Mouse (Mus musculus): ENCODE measurements around the gene Cpxm2.

Cpxm2 gene

GRCm38 (mm10) chr7:132026671-132027070, 127.9 kb downstream of the Cpxm2 start:
- DNase-seq (ENCODE audit: low spot score): no peak

GRCm38 (mm10) chr7:132025591-132025990, 128.9 kb downstream of the Cpxm2 start:
- no peak for DNase-seq (ENCODE audit: low spot score)

GRCm38 (mm10) chr7:132015933-132016332, 138.6 kb downstream of the Cpxm2 start:
- no peak for DNase-seq (ENCODE audit: low spot score)

GRCm38 (mm10) chr7:132015193-132015592, 139.3 kb downstream of the Cpxm2 start:
- DNase-seq (ENCODE audit: low spot score): no peak

GRCm38 (mm10) chr7:132013970-132014369, 140.6 kb downstream of the Cpxm2 start:
- DNase-seq (ENCODE audit: low spot score): no peak

GRCm38 (mm10) chr7:132012969-132013679, 141.4 kb downstream of the Cpxm2 start:
- DNase-seq (ENCODE audit: low spot score): peak; percentile 43

GRCm38 (mm10) chr7:132009002-132009401, 145.5 kb downstream of the Cpxm2 start:
- DNase-seq (ENCODE audit: low spot score): no peak

- DNase-seq (ENCODE audit: low spot score): no peak
Measured at GRCm38 (mm10) chr7:132005996-132006696, 148.4 kb downstream of the Cpxm2 start.

- DNase-seq (ENCODE audit: low spot score): no peak
Measured at GRCm38 (mm10) chr7:131992873-131993272, 161.7 kb downstream of the Cpxm2 start.

GRCm38 (mm10) chr7:131992226-131992625, 162.3 kb downstream of the Cpxm2 start:
- DNase-seq (ENCODE audit: low spot score): no peak

GRCm38 (mm10) chr7:131989056-131989455, 165.5 kb downstream of the Cpxm2 start:
- DNase-seq (ENCODE audit: low spot score): no peak
